In the genomic region with DNA sequence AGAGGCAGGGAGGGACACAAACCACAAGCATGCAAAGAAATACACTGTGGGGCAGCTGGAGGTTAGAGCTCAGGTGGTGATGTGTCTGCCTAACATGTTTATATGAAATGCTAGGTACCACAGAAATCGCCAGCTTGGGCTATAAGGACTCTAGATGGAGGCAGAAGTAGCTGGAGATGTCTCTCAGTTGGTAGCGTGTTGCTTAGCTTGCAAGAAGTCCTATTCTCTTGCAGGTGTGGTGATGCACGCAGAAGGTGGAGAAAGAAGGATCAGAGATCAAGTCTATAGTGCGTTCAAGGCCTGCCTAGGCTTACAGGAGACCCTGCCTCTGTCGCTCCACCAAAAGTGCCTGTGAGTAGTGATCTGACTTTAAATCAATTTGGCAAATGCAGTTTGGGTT, we compare ENCODE assay signal across 8 mouse cellular contexts. TPM values are rescaled to one million over a fixed set of nuclear protein-coding genes. Genes with fewer than 3 reads are reported as not detected.
DNase-seq lines count a peak whose midpoint lies in the region; ATAC-seq and TF ChIP-seq lines count a peak whose summit lies in the region.

No protein-coding gene starts in this region.

- H3K4me3 ChIP-seq in lung, embryonic 16.5 days (ENCODE audit: low read length), result no peak overlapping the region; the same call in 1 of the 2 replicates
- H3K4me3 ChIP-seq in liver, embryonic 13.5 days (replicated peaks), result no peak overlapping the region
- H3K4me3 ChIP-seq in stomach, postnatal 0 days (ENCODE audit: low read depth, low read length), result no peak overlapping the region

- 67% methylated on average over 5 of the region's 5 CpGs for WGBS in lung, embryonic 16.5 days
- 87% methylated on average over 5 of the region's 5 CpGs for WGBS in liver, embryonic 13.5 days (ENCODE audit: insufficient replicate concordance)
- 65% methylated on average over 5 of the region's 5 CpGs for WGBS in stomach, postnatal 0 days

- H3K27ac ChIP-seq in lung, embryonic 16.5 days (ENCODE audit: low read length), result peak overlapping the region; percentile 99
- H3K27ac ChIP-seq in liver, embryonic 13.5 days, result peak overlapping the region; percentile 96
- peak overlapping the region; percentile 88 for H3K27ac ChIP-seq in stomach, postnatal 0 days (replicated peaks)

- TF ChIP-seq EP300 in stomach, postnatal 0 days (optimal IDR thresholded peaks at IDR 0.05), result no peak

- no peaks in the 10 kb centered on the region for H3K27me3 ChIP-seq in lung, embryonic 16.5 days (ENCODE audit: control insufficient read depth, insufficient read depth, low read depth, low read length)
- H3K27me3 ChIP-seq in liver, embryonic 13.5 days, result no peaks in the 10 kb centered on the region
- no peaks in the 10 kb centered on the region for H3K27me3 ChIP-seq in stomach, postnatal 0 days (ENCODE audit: control insufficient read depth, insufficient read depth, low read length)

- no peaks in the 10 kb centered on the region for H3K9me3 ChIP-seq in lung, embryonic 16.5 days (ENCODE audit: control insufficient read depth, low read length)
- H3K9me3 ChIP-seq in liver, embryonic 13.5 days (replicated peaks), result no peaks in the 10 kb centered on the region
- no peaks in the 10 kb centered on the region for H3K9me3 ChIP-seq in stomach, postnatal 0 days (ENCODE audit: control insufficient read depth, low read length)

- no peaks in the 10 kb centered on the region for H3K36me3 ChIP-seq in lung, embryonic 16.5 days (ENCODE audit: control insufficient read depth, insufficient read depth, low read length)
- peaks cover 12% of the 10 kb centered on the region; the same call in 1 of the 2 replicates for H3K36me3 ChIP-seq in liver, embryonic 13.5 days
- H3K36me3 ChIP-seq in stomach, postnatal 0 days (ENCODE audit: control insufficient read depth, insufficient read depth, low read length), result no peaks in the 10 kb centered on the region; the same call in 1 of the 2 replicates

- peak overlapping the region; percentile 87; the same call in 1 of the 2 replicates for H3K9ac ChIP-seq in lung, embryonic 16.5 days (ENCODE audit: low read length)
- no peak overlapping the region for H3K9ac ChIP-seq in liver, embryonic 13.5 days
- peak overlapping the region; percentile 31; the same call in 1 of the 2 replicates for H3K9ac ChIP-seq in stomach, postnatal 0 days (ENCODE audit: low read length)

- intact Hi-C loops in heart, postnatal 25 days (cut with DNase I), result no loop called here

- DNase-seq in heart, adult 11 months, result peak; percentile 89
- no peak for DNase-seq in heart, postnatal 25 days (ENCODE audit: low spot score)
- DNase-seq in lung, adult 18-20 months, result no peak
- DNase-seq in liver, embryonic 13.5 days, result no peak
- DNase-seq in stomach, postnatal 0 days (ENCODE audit: low spot score), result no peak
- DNase-seq in adrenal gland, adult 8-10 months, result no peak

- peak overlapping the region; percentile 82 for H3K4me2 ChIP-seq in lung, embryonic 16.5 days (ENCODE audit: low read depth, low read length)
- H3K4me2 ChIP-seq in liver, embryonic 13.5 days, result peak overlapping the region; percentile 87; the same call in 1 of the 2 replicates
- no peak overlapping the region; the same call in 1 of the 2 replicates for H3K4me2 ChIP-seq in stomach, postnatal 0 days (replicated peaks; ENCODE audit: low read depth)

- no peak for ATAC-seq in lung, embryonic 16.5 days (ENCODE audit: low read depth)
- no peak for ATAC-seq in liver, embryonic 13.5 days (ENCODE audit: low read depth)
- no peak for ATAC-seq in stomach, postnatal 0 days (ENCODE audit: low FRiP score, low TSS enrichment)
- no peak for ATAC-seq in frontal cortex, adult (ENCODE audit: low TSS enrichment)

- no peak for TF ChIP-seq CTCF in stomach, postnatal 0 days (IDR thresholded peaks at IDR 0.05; ENCODE audit: low read depth)

- peaks cover 28% of the 10 kb centered on the region for H3K4me1 ChIP-seq in lung, embryonic 16.5 days (replicated peaks; ENCODE audit: control insufficient read depth, insufficient read depth, low read length)
- H3K4me1 ChIP-seq in liver, embryonic 13.5 days (replicated peaks), result peaks cover 50% of the 10 kb centered on the region
- peaks cover 7% of the 10 kb centered on the region for H3K4me1 ChIP-seq in stomach, postnatal 0 days (replicated peaks; ENCODE audit: control insufficient read depth, insufficient read depth)

RNA-seq across cellular contexts. Expression of gene Gga1, which starts 1.5 kb away (rescaled TPM):
- 10 to 100 TPM; 41.6 to 43.8 TPM for total RNA-seq in heart, postnatal 25 days (2021)
- polyA plus RNA-seq in lung, embryonic 16.5 days (2015; fragmentation: Nextera tagmentation; extraction: Ambion mirVana), result 58.3 and 63.1 TPM in 2 replicates
- polyA plus RNA-seq in liver, embryonic 13.5 days (2015; fragmentation: Nextera tagmentation; extraction: Ambion mirVana), result 20.7 and 23.7 TPM in 2 replicates
- 35.6 and 39.3 TPM in 2 replicates for polyA plus RNA-seq in stomach, postnatal 0 days (2015; fragmentation: Nextera tagmentation; extraction: Ambion mirVana)
- total RNA-seq in adrenal gland, adult 8-10 months (2022), result 10 to 100 TPM; 57.9 to 79.2 (median 66.5) TPM

RNA-seq across cellular contexts. Expression of gene Lgals2, which starts 20.2 kb away (rescaled TPM):
- total RNA-seq in heart, postnatal 25 days (2021), result under 1 TPM; 0.62 to 0.64 TPM
- 1.0 and 1.2 TPM in 2 replicates for polyA plus RNA-seq in lung, embryonic 16.5 days (2015; fragmentation: Nextera tagmentation; extraction: Ambion mirVana)
- 10.0 and 13.7 TPM in 2 replicates for polyA plus RNA-seq in liver, embryonic 13.5 days (2015; fragmentation: Nextera tagmentation; extraction: Ambion mirVana)
- polyA plus RNA-seq in stomach, postnatal 0 days (2015; fragmentation: Nextera tagmentation; extraction: Ambion mirVana), result 39.4 and 39.5 TPM in 2 replicates
- not detected for total RNA-seq in adrenal gland, adult 8-10 months (2022)

RNA-seq across cellular contexts. Expression of gene Gm49510, which starts 23.9 kb away (rescaled TPM):
- under 1 TPM in 1 of 2 experiments, not detected in 1; 0.18 TPM for total RNA-seq in heart, postnatal 25 days (2021)
- 0.16 and 0.59 TPM in 2 replicates for polyA plus RNA-seq in lung, embryonic 16.5 days (2015; fragmentation: Nextera tagmentation; extraction: Ambion mirVana)
- 0.15 and 0.16 TPM in 2 replicates for polyA plus RNA-seq in liver, embryonic 13.5 days (2015; fragmentation: Nextera tagmentation; extraction: Ambion mirVana)
- 0.27 and 0.28 TPM in 2 replicates for polyA plus RNA-seq in stomach, postnatal 0 days (2015; fragmentation: Nextera tagmentation; extraction: Ambion mirVana)
- total RNA-seq in adrenal gland, adult 8-10 months (2022), result under 1 TPM in 1 of 4 experiments, not detected in 3; 0.45 TPM

RNA-seq across cellular contexts. Expression of gene Sh3bp1, which starts 24.0 kb away (rescaled TPM):
- 1 to 10 TPM; 4.1 to 4.8 TPM for total RNA-seq in heart, postnatal 25 days (2021)
- polyA plus RNA-seq in lung, embryonic 16.5 days (2015; fragmentation: Nextera tagmentation; extraction: Ambion mirVana), result 37.3 and 41.8 TPM in 2 replicates
- polyA plus RNA-seq in liver, embryonic 13.5 days (2015; fragmentation: Nextera tagmentation; extraction: Ambion mirVana), result 17.7 and 22.2 TPM in 2 replicates
- polyA plus RNA-seq in stomach, postnatal 0 days (2015; fragmentation: Nextera tagmentation; extraction: Ambion mirVana), result 22.7 and 27.4 TPM in 2 replicates
- total RNA-seq in adrenal gland, adult 8-10 months (2022), result 10 to 100 TPM in 2 of 4 experiments, 1 to 10 TPM in 2; 8.5 to 23.0 (median 15.2) TPM

RNA-seq across cellular contexts. Expression of gene Cdc42ep1, which starts 33.1 kb away (rescaled TPM):
- 10 to 100 TPM; 34.1 to 41.0 TPM for total RNA-seq in heart, postnatal 25 days (2021)
- polyA plus RNA-seq in lung, embryonic 16.5 days (2015; fragmentation: Nextera tagmentation; extraction: Ambion mirVana), result 113 TPM in 2 replicates
- polyA plus RNA-seq in liver, embryonic 13.5 days (2015; fragmentation: Nextera tagmentation; extraction: Ambion mirVana), result 9.5 and 10.8 TPM in 2 replicates
- polyA plus RNA-seq in stomach, postnatal 0 days (2015; fragmentation: Nextera tagmentation; extraction: Ambion mirVana), result 37.7 and 45.4 TPM in 2 replicates
- 10 to 100 TPM; 41.2 to 85.0 (median 65.8) TPM for total RNA-seq in adrenal gland, adult 8-10 months (2022)
